Mouse (Mus musculus) testis, adult 2 months (tissue): ENCODE data around the gene Ccdc8.

Source experiments
- CTCF ChIP-seq: fragments of 200-500 bp; IDR thresholded peaks from 2 replicates; pipeline ENCODE4 v1.5.1; 2012; ENCODE audit warnings: low read depth, mild to moderate bottlenecking, inconsistent platforms, low read length, moderate library complexity; ENCODE audit not compliant: control insufficient read depth, insufficient read depth, insufficient replicate concordance
- POLR2A ChIP-seq: fragments of 200-500 bp; IDR thresholded peaks from 2 replicates; pipeline ENCODE4 v1.6.1; 2012; ENCODE audit warnings: low read depth, mild to moderate bottlenecking, inconsistent platforms, low read length, moderate library complexity; ENCODE audit not compliant: control insufficient read depth

GRCm38 (mm10) chr7:16946441-16947348, 45.8 kb upstream of the Ccdc8 start:
- TF ChIP-seq CTCF (no peak), POLR2A (0 out of 2 replicates have a peak, but pooled peaks have one; percentile 12)
